Mouse (Mus musculus) liver (tissue): ENCODE measurements around the gene Rpusd2.
A peak's percentile ranks its signal among the peaks of the same experiment; 100 is the strongest.

Source experiments
- DNase-seq: peaks from one replicate; pipeline ENCODE4 v3.0.0-alpha.2; 2020; ENCODE audit warnings: mixed read lengths

The Rpusd2 gene

DNA sequence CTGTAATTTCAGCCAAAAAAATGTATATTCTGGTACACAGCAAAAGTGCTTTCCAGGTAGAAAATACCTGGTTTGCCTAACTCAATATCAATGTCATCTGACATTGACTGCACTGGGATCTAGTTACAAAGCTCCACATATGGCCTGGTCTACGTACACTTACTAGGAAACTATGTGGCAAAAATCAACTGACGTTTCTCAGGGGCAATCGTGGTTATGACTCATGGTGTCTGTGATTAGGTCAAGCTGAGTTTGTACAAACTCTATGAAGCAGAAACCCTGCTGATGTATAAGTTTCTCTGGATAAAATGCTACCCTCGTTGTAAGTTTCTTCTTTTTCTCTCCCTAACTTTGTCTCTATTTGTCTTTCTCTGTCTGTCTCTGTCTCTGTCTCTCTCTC lies 2.4 kb upstream of the Rpusd2 start:
- no peak for DNase-seq

DNA sequence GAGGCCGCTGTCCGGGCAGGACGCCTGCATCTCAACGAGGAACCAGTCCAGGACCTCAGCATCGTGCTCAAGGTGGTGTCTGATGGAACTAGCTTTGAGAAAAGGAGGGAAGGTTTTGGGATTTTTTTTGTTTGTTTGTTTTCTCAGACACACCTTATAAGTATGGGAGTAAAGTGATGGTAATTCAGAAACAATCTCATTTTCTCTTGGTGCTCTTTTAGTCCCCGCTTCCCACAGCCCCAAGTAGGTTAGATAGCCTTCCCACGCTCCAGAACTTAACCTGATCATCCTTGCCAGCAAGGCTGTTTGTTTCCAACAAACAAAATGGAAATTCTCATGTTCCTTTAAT lies 781 bp downstream of the Rpusd2 start:
- no peak for DNase-seq

DNA sequence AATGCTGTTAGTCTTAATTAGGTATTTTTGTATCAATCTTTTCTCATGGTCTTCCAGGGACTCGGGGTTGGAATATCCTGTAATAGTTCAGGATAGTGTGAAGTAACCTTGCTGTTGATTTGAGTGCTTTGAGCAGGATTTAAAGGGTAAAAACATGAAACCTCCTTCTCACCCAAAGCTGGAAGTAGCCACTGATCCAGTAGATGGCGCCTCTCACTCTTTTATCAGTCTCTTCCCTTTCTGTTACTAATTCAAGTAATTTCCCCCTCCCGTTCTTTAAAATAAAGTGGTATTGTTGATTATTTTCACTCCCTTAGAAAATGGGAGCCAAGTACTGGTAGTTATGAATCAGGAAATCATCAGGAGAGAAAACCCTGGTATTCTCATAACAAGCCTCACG lies 6.3 kb downstream of the Rpusd2 start:
- peak; percentile 31 for DNase-seq

DNA sequence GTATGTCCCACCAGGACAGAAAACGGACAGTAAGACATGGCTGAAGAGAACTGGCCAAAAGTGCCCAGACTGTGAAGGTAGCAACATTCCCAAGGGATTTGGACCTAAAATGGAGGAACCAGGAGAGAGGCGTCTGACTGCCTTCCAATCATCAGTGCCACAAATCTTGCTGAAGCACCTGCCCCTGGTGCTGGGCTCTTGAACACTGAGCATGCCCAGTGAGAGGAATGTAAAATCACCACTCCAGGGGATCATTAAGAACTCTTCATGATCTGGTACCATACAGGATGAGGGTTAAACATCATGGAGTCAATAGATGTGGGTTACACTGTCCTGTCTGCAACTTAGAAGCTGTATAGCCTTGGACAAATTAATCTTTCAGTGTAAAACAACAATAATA lies 10.6 kb downstream of the Rpusd2 start:
- DNase-seq, result no peak

DNA sequence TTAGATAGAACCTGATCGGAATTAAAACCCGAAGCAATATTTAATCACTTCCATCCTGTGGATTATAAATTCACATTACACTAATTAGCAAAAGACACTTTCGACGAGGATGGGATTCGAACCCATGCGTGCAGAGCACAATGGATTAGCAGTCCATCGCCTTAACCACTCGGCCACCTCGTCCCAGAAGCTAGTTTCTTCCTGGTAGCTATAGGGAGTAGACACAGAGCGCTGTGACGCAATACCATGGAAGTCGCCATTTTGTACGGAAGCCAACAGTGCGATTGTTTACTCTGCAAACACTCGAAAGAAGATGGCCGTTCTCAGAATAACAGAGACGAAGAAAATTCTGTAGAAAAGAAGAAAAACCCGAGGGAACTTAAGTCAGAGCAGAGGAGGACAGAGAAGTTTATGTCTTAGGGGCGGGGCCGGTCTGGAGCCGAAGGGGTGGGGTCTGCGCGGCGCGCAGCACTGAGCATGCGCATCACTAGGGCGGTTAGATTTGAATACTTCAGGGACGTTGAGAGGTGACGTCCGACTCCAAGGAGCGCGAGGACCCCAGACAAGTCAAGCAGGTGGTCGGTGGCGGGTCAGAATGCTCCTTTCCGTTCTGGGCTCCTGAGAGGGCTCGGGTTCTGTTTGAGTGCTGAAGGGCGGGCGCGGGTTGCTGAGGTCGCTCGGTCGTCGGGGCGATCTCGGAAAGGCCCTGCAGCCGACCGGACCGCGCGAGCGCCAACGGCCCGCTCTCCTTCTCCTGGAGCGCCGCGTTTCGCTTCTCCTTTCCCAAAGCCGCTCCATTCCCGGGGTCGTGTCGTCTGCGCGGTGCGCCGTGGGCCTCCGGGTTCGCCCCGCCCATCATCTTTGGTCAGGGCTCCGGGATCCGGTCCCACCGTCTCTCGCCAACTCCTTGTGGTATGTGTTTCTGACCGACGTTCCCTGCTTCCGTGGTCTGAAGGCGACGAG lies 12.3 kb downstream of the Rpusd2 start, which contains the start of gene Knl1:
Knl1 (plus strand) TSS at position 471 of the 963 bp plus-strand sequence.
- peak; percentile 93 for DNase-seq

DNA sequence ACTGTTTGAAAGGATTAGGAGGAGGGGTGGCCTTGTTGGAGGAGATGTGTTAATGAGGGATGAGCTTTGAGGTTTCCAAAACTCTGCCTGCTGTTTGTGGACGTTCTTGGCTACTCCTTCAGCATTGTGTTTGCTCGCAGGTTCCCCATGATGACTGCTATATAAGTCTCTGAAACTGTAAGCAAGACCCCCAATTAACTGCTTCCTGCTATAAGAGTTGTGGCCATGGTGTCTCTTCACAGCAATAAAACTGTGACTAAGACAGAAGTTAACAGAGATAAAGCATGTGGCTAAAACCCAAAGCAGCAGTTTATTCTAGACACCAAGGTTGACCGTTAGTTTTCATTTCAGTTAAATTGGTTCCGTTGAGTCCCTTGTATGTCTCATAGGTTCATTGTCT lies 13.3 kb downstream of the Rpusd2 start:
- no peak for DNase-seq

DNA sequence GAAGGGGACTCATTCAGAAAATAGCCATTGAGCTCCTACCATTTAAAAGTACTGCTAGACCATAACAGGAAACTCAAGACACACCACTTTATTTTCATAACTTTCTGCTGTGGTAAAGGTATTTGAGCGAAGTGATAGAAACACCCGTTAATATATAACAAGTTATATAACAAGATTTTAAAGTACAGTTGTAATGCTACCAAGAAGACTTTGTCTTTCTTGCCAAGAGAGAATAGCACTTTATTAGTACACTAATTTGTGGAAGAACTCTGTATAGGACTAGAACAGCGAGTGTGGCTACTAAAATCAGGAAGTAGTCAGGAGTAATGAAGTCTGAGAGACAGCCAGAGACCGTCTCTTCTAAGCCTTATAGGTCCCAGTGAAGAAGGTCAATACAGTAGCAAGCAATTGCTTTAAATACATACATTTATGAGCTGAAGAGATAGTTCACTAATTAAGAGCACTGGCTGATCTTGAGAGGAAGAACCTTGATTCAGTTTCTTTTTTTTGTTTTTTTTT lies 15.6 kb downstream of the Rpusd2 start:
- DNase-seq, result no peak

DNA sequence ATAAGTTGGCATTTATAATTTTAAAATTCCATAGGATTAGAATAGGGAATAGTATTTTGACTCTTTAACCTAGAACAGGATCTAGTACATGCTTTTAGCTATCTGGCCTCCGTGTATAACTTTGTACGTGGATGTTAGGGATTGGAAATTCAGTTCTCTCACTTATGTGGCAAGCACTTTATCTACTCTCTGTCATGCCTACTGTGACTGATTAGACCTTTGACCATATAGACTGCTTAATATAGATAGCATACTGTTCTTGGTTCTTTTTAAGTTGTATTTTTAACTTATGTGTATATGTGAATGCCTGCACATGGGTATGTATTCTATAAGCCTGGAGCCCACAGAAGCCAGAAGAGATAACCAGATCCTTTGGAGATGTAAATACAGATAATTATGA lies 25.5 kb downstream of the Rpusd2 start:
- no peak for DNase-seq

DNA sequence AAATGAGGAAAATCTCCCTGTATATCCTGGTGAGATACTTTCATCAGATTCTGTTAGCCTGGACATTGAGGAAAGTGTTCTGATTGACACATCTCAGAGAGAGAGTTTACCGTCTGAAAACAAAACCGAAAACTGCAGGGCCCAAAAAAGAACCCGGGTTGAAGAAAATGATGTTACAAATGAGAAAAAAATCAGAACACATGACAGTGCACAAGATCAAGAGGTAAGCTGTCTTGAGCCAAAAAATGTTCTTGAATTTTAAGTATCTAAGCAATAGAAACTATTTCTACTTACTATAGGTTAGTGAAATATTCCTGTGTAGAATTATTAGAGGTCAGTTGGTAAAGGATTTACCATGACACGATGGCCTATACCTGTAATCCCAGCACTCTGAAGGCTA lies 37.8 kb downstream of the Rpusd2 start:
- DNase-seq, result no peak

DNA sequence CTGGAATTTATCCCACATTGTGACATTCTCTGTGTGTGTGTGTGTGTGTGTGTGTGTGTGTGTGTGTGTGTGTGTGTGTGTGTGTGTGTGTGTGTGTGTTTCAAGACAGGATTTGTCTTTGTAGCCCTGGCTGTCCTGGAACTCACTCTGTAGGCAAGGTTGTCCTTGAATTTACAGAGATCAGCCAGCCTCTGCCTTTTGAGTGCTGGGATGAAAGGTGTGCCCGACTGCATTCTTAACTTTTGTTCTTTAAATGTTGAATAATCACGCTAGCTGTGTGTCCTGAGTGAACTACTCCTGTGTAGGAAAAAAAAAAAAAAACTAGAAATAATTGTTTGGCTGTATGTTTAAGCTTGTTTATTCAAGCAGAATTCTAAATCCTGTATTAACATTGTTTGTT lies 51.6 kb downstream of the Rpusd2 start:
- no peak for DNase-seq
